Mouse (Mus musculus): ENCODE measurements around the gene Prorsd1. TPM values are rescaled to one million over a fixed set of nuclear protein-coding genes. Genes with fewer than 3 reads are reported as not detected.
"Not testable (repeated sequence)": the region's sequence is repeated elsewhere in the genome, so short reads cannot be mapped to it uniquely, and the experiment has no call there.

The Prorsd1 gene
- total RNA-seq (2021) = 22.1 and 23.1 TPM in 2 replicates
- long read RNA-seq, experiment 1, transcript Prorsd1-201 (2 exons, 918 nt) = major isoform, 23 of 31 reads
- long read RNA-seq, experiment 1, partial matches to known transcripts = 0 of 31 reads
- long read RNA-seq, experiment 1, other reads (novel, unspliced or antisense) = 4 of 31 reads
- long read RNA-seq, experiment 2, transcript Prorsd1-201 (2 exons, 918 nt) = major isoform, 30 of 34 reads
- long read RNA-seq, experiment 2, partial matches to known transcripts = 1 of 34 reads
- long read RNA-seq, experiment 2, other reads (novel, unspliced or antisense) = 0 of 34 reads

DNA sequence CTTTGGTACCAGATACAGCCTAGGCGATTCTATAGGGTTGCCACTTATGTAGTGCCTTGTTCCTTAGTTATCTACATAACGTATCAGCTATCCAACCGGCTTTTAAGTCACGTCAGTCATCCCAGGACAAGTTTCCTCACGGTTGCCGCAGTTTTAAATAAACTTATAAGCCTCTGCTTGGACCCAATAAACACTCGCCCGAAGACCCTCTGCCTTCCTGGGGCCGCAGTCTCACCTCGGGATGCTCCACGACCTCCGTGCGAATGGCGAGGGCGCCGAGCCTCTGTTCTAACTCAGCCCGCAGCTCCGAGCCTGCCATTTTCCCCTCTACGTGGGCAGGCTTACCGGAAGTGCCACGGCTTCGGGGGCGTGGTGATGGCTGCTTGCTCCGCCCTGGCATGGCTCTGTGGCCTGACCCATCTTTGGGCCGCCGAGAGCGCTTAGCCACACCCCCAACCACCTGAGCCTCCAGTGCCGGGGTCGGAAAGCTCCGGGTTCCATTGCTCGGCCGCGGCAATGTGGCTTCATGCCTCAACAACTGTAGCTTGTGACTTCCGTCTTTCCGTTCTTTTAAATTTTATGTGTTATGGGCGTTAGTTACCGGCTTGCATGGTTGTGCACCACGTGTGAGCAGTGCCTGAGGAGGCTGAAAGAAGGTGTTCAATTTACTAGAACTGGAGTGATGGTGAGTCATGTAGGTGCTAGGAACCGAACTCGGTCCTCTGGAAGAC is at the start of gene Prorsd1:
Prorsd1 (minus strand) TSS at position 352 of the 731 bp plus-strand sequence.
- DNase-seq = peak; percentile 96

DNA sequence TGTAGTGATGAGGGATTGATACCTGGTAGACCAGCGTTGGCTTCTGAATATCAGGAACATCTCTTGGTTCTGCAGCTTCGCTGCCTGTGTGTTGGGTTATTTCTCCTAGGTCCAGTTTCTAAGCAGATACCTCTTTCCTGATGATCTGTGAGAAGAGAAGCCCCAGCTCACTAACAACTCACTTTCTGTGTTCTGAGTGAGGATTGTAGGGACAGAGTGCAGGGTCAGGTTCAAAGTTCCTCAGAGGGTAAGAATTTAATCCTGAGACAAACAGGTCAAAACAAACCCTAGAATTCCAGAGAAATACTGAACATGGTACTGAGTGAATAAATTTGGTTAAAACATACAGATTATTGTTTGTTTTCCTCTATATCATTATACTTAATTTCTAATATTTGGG is 48.6 kb upstream of the Prorsd1 start:
- DNase-seq = no peak

DNA sequence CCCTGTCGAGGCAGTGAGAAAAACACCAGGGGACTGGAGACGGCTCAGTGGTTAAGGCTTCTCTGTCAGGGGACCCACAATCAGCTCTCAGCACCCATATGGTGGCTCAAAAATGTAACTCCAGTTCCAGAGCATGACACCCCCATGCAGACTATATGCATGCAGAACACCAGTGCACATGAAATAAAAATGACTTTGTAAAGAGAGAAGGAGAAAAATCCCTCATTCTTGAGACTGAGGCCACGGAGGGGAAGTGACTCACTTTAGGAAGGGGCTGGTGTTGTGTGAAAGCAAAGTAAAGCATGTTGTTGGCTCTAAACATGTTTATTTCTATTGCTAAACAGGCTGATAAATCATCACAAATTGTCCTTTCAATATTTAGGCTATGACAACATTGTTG is 46.2 kb upstream of the Prorsd1 start:
- DNase-seq = no peak

DNA sequence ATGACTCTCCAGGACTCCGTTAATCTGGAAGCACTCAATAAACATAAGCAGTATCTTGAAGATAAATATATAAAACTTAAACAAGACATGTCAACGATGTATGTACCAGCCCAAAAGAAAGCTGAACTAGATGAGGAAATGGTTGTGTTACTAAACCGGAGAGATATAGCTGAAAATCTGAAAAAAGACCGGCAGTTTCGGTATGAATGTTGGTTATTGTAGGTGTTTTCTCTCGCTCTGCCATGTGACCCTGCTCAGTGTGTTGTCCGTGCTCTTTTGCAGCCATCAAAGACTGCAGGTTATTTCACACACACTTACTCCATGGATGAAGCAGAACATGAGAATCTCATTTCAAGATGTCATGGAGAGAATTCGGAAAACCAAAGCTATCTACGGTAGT is 45.6 kb upstream of the Prorsd1 start:
- DNase-seq = no peak

DNA sequence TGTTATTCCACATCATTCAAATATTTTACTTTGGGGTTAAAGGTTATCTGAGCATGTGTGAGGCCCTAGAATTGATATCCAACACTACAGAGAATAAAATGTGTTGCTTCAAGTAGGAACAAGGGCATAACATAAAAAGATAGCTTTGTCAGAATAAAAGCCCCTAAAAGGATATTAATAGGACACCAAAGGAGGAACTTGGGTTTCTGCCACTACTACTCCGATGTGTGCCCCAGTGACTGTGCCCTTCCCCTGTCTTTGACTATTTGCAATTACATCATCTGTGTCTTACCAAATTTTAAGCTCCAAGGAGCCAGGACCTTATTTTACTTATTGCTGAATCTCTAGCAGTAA is 34.6 kb upstream of the Prorsd1 start:
- DNase-seq = no peak

DNA sequence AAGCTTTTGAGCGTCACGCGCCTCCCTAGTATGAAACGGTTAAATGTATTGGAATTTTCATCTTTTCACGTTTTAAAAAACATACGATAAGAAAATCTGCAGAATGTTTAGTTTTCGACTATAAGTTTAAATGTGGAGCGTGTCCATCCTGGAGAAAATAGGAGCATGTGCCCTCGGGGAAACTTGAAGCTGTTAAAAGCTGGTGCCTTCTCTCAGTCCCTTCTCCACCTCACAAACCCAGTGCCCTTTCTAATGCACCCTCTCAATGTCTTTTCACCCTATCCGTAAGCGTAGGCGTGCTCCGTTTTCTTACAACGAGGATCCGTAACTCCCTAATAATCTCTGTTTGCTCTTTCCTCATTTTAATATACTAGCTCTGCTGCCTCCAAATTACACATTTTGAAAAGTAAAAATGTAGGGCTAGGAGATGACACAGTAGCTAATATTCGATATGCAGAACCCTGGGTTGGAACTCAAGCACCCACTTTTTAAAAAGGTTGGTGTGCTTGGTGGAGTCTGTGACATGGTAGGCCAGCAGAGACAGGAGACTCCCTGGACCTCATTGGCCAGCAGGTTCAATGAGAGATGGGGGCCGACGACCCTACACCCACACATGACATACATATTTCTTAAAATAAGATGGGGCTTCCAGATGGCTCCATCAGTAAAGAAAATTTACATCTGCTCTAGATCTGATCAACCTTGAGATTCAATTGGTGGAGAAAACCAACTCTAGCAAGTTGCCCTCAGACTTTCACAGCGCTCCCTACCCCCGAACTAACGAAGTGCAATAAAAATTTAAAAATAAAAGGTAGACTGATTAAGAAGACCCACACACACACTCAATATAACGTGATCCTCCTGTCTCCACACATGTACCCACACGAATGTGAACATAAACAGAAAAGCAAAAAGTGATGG is 33.9 kb upstream of the Prorsd1 start:
- DNase-seq = no peak

DNA sequence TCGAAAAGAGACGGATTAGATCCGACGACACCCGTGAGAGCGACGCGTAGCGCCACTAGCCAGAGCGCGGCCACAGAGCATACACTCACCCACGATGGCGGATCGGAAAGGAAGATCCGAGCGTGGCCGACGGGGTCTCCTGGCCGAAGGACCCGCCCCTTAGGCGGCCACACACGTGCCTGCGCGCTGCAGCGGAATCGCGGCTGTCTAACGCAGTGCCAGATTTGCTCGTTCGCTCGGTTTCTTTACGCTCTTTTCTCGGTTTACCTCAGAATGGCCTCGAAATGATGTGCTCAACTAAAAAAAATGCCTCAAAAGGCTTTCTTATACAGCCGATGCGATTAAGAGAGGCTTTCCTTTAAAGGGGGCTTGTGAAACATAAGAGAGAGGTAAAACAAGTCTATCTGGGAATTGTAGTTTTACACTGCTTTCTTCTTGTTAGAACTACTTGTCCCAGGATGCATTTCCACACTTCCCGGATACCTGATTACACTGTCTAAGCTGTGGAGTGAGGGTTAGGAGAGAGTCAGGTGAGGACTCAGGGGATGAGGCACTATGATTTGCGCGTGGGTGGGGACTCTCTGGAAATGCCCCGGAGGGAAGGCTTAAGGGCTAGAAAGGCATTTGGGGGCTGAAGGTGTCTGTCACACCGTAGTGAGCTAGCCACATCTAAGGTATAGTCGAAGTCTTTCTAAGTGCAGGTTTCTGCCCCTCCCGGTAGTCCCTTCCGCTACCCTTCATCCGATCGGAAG is 33.1 kb upstream of the Prorsd1 start, which contains the start of the genes Clhc1 and Rps27a:
Clhc1 (plus strand) TSS at position 199 of the 752 bp plus-strand sequence.
Rps27a (minus strand) TSS at position 358 of the 752 bp plus-strand sequence.
- peak; percentile 96 for DNase-seq

DNA sequence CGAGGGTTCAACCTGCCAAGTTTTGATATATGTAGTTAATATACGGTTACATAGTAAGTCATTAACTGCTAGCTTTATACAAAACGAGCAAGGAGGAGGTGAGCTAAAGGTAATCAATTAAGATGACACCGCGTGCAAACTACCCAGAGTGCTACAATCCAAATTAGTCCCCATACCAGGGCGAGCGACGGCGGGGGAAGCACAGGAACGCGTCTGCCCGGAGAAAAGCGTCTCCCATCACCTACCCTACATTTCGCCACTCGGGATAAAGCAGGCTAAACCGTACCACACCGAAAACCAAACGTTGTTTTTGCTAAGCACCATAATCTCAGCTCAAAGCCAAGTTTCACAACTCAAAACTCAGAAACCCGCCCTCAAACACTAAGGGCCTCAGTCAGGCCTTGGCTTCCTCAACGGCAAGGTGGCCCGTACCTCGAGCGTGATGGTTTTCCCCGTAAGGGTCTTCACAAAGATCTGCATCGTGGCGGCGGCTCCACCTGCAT is 32.5 kb upstream of the Prorsd1 start:
- no peak for DNase-seq

DNA sequence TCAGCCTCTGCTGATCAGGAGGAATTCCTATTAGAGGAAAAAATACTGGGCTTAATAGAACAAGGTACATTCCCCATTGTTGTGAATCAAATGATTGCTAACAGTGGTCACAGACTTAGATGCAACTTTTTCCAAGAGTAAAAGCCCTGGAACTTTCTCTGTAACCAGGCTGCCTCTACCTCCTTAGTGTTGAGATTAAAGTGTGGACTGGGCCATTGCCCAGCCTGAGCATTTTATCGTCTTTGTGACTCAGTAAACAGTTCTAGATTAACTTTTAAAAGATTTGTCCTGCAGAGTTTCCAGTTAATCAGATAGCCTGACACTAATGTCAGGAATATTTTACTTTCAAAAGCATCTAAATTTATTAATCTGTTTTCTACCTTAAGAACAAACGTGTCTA is 31.9 kb upstream of the Prorsd1 start:
- no peak for DNase-seq

DNA sequence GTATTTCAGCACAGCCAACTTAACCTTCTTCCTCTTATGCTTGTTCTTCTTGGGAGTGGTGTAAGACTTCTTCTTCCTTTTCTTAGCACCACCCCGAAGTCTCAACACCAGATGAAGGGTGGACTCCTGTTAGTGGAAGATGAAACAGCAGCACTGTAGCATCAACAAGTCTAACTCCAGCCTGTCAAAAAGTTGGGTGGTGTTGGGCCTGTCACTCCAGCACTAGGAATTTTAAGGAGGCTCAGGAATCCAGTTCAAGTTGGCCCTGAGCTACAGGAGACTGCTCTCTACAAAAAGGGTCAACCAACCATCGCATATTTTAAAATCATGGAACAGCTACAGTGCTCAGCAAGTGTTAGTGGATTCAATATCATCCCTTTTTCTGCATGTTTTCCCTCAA is 31.5 kb upstream of the Prorsd1 start:
- not testable (repeated sequence) for DNase-seq

DNA sequence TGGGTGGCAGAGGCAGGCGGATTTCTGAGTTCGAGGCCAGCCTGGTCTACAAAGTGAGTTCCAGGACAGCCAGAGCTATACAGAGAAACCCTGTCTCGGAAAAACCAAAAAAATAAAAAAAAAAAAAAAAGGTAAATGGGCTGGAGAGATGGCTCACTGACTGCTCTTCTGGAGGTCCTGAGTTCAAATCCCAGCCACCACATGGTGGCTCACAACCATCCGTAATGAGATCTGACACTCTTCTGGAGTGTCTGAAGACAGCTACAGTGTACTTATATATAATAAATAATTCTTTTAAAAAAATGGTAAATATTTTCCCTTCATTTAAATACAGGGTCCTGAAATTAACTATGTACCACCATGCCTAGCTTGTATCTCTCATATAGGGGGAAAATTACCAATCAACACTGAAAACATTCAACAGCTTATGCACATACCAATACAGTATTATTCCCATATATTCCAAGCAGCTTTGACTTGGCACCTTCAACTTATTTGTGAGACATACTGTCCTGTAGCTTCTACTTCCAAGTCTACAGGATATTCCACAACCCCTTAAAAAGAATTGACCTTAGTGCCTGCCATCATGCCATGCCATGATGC is 30.4 kb upstream of the Prorsd1 start:
- DNase-seq = not testable (repeated sequence)

DNA sequence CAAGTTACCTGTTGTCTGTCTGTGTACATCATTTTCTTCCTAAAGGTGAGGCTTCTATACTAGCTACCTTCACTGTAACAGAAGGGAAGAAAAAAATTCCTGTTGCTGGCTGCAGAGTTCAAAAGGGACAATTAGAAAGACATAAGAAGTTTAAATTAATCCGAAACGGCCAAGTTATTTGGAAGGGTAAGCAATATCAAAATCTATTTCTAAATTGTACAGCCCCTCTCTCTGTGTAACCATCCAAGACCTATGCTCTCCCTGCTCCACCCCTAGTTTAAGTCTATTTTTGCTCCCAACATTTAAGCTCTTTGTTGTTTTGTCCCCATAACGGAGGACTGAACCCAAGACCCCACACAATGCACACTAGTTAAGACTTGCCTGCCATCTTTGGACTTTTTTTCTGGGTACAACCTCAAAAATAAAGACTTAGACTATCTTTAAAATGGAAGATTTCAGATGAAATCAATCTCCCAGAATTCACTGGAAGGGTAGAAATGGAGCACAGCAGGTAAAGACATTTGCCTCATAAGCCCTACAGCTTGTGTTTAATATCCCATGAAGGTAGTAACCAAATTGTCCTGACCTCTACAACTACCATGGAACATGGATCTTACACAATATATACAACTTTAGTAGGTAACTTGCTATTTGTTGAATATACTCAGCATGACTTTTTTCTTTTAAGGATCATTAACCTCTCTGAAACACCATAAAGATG is 29.6 kb upstream of the Prorsd1 start:
- no peak for DNase-seq

DNA sequence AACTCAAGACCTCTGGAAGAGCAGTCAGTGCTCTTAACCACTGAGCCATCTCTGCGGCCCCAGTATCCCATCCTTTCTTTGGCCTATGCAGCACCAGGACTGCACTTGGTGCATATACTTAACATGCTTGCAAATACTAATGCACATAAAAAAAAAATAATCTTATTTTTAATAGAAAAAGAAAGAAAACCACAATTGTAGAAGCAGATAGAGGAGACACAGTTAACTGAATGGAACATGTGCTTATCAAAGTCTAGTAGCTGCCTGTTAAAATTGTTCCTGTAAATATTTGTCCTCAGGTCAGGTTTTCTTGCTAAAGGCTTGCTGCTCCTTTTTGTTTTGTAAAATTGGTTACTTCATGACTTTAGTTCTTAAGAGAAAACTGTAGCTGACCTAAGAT is 23.4 kb upstream of the Prorsd1 start:
- no peak for DNase-seq

DNA sequence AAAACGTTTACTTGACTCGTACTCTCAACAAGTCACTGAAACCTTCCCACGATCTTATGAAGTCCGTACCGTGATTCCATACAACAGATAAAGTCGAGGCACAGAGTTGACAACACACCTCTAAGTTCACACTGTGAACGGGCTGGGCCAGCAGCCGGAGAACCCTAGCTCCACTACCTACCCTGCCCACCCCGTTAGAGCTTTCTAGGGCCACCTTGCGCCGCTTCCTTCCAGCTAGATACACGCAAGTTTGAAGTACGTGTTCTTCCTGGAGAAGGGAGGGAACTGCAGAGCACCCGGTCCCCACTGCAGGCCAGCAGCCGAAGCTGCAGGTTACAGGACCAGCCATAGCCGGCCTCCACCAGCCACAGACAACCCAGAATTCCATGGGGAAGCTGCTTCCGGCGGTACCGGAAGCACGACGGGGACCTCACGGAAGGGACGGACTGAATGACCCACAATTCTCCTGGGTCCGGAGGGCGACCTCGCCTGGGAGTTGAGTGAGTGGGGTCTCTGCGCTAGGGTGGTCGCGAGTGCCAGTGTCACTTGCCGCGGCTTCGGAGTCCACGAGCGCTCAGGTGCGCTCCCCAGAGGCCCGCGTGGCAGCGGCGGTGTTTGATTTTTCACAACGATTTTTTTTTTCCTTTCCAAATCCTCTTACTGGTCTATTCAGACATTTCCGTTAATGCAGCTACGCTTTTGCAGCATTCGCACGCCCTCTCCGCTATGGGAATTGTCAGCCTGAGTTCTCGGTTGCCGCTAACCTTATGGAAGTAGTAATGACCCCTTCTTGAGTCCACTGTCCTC is 11.4 kb upstream of the Prorsd1 start, which contains the start of gene Mtif2:
Mtif2 (plus strand) TSS at position 421 of the 807 bp plus-strand sequence.
- DNase-seq = peak; percentile 90

DNA sequence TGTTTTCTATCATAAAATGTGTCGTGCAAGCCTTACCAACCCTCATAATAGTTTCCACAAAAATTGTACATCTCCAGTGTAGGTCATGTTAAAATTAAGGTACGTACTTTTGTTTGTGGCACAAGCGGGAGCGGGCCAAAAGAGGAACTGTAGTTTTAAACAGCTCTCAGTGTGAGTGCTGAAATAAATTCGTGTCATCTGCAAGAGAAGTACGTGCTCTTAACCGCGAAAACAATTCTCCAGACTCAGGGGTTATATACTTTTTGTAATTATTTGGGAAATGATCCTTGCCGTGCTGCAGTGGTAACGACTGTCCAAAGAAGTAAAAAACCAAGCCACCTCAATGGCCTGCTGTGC is 530 bp downstream of the Prorsd1 start:
- no peak for DNase-seq

DNA sequence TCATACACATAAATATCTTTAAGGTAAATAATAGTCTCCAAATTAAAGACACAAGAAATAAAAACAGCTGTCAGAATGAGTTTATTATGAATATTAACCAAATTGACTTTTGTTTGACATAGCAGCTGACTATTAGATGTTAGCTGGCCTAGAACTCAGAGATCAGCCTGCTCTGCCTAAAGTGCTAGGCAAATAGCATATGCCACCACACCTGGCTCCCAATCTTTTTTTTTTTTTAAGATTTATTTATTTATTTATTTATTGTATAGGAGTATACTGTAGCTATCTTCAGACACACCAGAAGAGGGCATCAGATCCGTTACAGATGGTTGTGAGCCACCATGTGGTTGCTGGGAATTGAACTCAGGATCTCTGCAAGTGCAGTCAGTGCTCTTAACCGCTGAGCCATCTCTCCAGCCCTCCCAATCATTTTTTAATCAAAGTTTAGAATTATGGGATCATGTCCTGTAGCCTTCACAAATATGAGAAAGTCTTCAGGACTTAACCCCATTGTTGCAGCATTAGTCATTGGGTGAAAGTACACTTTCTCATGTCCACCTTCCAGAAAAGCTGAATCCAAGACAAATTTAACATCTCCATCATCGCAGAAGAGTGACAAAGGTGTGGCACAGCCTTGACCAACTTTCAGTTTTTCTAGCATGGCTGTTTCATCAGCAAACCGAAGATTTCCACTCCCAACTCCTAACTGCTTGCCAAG is 1.9 kb downstream of the Prorsd1 start:
- DNase-seq = no peak

DNA sequence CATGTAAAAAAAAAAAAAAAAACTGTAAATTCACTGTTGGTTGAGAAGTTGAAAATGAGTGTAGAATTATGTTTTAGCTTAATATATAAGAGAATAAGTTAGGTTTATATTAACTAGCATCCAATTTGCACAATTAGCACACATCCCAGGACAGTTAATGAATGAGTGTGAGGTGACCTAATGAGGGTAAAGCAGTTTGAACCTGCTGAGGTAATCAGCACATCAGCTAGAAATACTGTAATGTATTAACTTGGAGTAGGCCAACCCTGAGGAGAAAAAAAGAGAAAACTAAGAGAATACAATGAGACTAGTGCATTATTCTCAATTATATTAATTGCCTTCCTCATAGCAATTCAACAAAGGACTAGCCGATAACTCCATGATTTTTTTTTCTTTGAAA is 5.4 kb downstream of the Prorsd1 start:
- no peak for DNase-seq

DNA sequence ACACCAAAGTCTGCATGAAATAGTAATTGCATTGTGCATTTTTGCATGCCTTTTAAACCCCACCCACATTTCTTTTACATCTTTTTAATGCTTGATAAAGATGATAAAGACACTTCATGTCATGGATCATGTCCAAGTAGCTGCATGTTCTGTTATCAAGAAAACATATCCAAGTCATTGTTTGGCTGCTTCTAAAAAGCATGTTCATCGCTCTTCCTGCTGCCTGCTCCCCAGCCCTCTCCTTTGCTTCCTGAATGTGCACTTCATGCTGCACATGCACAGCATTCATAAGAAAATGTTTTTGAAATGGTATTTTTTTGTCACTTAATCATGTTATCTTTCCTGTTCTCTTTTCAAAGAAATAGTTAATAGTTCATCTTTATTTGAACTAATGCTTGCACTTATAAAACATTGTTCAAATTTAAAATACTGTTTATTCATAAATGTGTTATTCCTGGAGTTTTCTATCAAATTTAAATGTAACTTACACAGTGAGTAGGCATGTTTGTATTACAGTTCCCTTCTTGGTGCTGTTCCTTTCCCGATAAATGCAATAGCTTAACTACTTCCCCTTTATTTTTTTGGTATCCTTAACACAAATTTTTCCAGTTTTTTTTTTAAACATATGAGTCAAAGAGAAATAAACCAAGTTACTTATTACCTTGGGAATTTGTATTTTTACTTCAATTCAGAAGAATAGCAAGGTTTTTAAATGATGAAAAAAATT is 9.8 kb downstream of the Prorsd1 start:
- DNase-seq = no peak

Measured in adrenal gland, postnatal 14 days (tissue).